9 mouse cellular contexts compared by ENCODE assay signal in genomic region chr17:42613043-42613737, GRCm38 (mm10). TPM values are rescaled to one million over a fixed set of nuclear protein-coding genes. Genes with fewer than 3 reads are reported as not detected.
DNase-seq lines count a peak whose midpoint lies in the region; ATAC-seq lines count a peak whose summit lies in the region.
"Had no signal": no experiment of that assay in that cellular context is flagged by ENCODE, and none has a peak within 500 bp of the region (broad histone marks: within the 10 kb centered on the region; RNA-seq: fewer than 3 reads in every experiment).

No protein-coding gene starts in this region.

- DNase-seq in heart, adult 18-20 months, result peak; percentile 41 to 71
- no peak for DNase-seq in heart, adult 11 months
- peak; percentile 43 for DNase-seq in Muller cell, postnatal 12 days (ENCODE audit: inconsistent ontology term)
- DNase-seq in heart, postnatal 4 days, result peak; percentile 42
- peak; percentile 54 to 82 for DNase-seq in layer of hippocampus, postnatal 14 days (ENCODE audit: low spot score in 2 of 2)
- peak; percentile 28 for DNase-seq in midbrain, embryonic 10.5 days (ENCODE audit: low spot score)
- peak; percentile 10 for DNase-seq in yolk sac, embryonic 10.5 days (ENCODE audit: low spot score)

- H3K36me3 ChIP-seq in midbrain, embryonic 10.5 days, result no peaks in the 10 kb centered on the region

- H3K4me3 ChIP-seq in midbrain, embryonic 10.5 days, result no peak overlapping the region

- H3K27me3 ChIP-seq in midbrain, embryonic 10.5 days (ENCODE audit: low read depth, poor library complexity, severe bottlenecking), result no peaks in the 10 kb centered on the region

- 44% methylated on average over 6 of the region's 6 CpGs for WGBS in midbrain, embryonic 10.5 days

- no peak overlapping the region for H3K27ac ChIP-seq in midbrain, embryonic 10.5 days (replicated peaks)

- peak; percentile 72 for ATAC-seq in common myeloid progenitor, adult 5-6 weeks (replicated peaks; ENCODE audit: low read depth, poor library complexity, severe bottlenecking)

- H3K9me3 ChIP-seq in midbrain, embryonic 10.5 days (replicated peaks), result no peaks in the 10 kb centered on the region

- peaks cover 12% of the 10 kb centered on the region for H3K4me1 ChIP-seq in midbrain, embryonic 10.5 days

RNA-seq across cellular contexts. Expression of gene Opn5, which starts 2.0 kb away (rescaled TPM):
- total RNA-seq in heart, adult 18-20 months (2021), result not detected
- total RNA-seq in common myeloid progenitor, adult 5-6 weeks (2017), result not detected in 2 replicates
- total RNA-seq in heart, postnatal 4 days (2021), result not detected
- total RNA-seq in layer of hippocampus, postnatal 14 days (2021), result not detected
- polyA plus RNA-seq in midbrain, embryonic 10.5 days (2016; fragmentation: Nextera tagmentation; extraction: Ambion mirVana), result 0.11 TPM in 2 replicates
- polyA plus RNA-seq: liver, embryonic 16.5 days had no signal
